Mouse (Mus musculus): ENCODE data around the gene Gm42906. TPM values are rescaled to one million over a fixed set of nuclear protein-coding genes. Genes with fewer than 3 reads are reported as not detected.

Gm42906 gene
- total and polyA plus RNA-seq, 3 experiments = not detected

GRCm38 (mm10) chr5:151299576-151299975 lies 128.4 kb downstream of the Gm42906 start:
- TF ChIP-seq HCFC1 (IDR thresholded peaks at IDR 0.05; ENCODE audit: low read depth, low read length) (no peak), IRF4 (IDR thresholded peaks at IDR 0.05; ENCODE audit: low read depth, low read length) (no peak), SIN3A (IDR thresholded peaks at IDR 0.05; ENCODE audit: low read length) (no peak), CHD1 (IDR thresholded peaks at IDR 0.05; ENCODE audit: low read depth, low read length) (no peak), USF2 (conservative IDR thresholded peaks at IDR 0.05; ENCODE audit: low read depth, low read length) (no peak), MAZ (IDR thresholded peaks at IDR 0.05; ENCODE audit: low read depth, low read length) (no peak), USF1 (IDR thresholded peaks at IDR 0.05; ENCODE audit: low read depth, low read length) (no peak), MXI1 (IDR thresholded peaks at IDR 0.05; ENCODE audit: low read depth, low read length) (no peak), RCOR1 (conservative IDR thresholded peaks at IDR 0.05; ENCODE audit: low read depth, low read length) (no peak)
- no peak overlapping the region for H3K4me3 ChIP-seq (replicated peaks in 1 of 3; ENCODE audit: low read depth in 2 of 3, low read length in 2 of 3, poor library complexity in 1 of 3)
- H3K27me3 ChIP-seq (replicated peaks) = no peaks in the 10 kb centered on the region
- no peak overlapping the region for H3K27ac ChIP-seq (ENCODE audit: insufficient read depth, low read depth)
- no peak for DNase-seq (ENCODE audit: extremely low read depth)
- no peaks in the 10 kb centered on the region for H3K36me3 ChIP-seq (replicated peaks in 1 of 2; ENCODE audit: control insufficient read depth in 1 of 2, insufficient read depth in 1 of 2, low read length in 1 of 2)
- no peak overlapping the region for H3K9ac ChIP-seq (ENCODE audit: insufficient read depth, low read depth)
- dilution Hi-C loops (cut with MboI; ENCODE audit: extremely low pct_ligation_motif_present, extremely low pct_unique_long_range_greater_than_20kb, low sequenced_read_pairs) (no loop called here), in situ Hi-C loops (cut with MboI; ENCODE audit: low pct_ligation_motif_present, low pct_unique_long_range_greater_than_20kb, low sequenced_read_pairs) (no loop called here)
- peaks cover 4% of the 10 kb centered on the region for H3K9me3 ChIP-seq (replicated peaks; ENCODE audit: low read length)
- H3K4me1 ChIP-seq (ENCODE audit: control insufficient read depth in 1 of 2, insufficient read depth in 2 of 2) = peaks cover 0 to 3% of the 10 kb centered on the region in 2 experiments; a peak in 1 of 4 replicates
- H3K4me2 ChIP-seq (ENCODE audit: insufficient read depth, low read depth, poor library complexity, severe bottlenecking) = no peak overlapping the region
- H3K79me2 ChIP-seq (replicated peaks; ENCODE audit: control insufficient read depth, extremely low read depth, insufficient read depth, poor library complexity, severe bottlenecking) = no peaks in the 10 kb centered on the region

GRCm38 (mm10) chr5:151298371-151298770 lies 129.6 kb downstream of the Gm42906 start:
- no peaks in the 10 kb centered on the region for H3K79me2 ChIP-seq (replicated peaks; ENCODE audit: control insufficient read depth, extremely low read depth, insufficient read depth, poor library complexity, severe bottlenecking)
- H3K9me3 ChIP-seq (replicated peaks; ENCODE audit: low read length) = peaks cover 4% of the 10 kb centered on the region
- no peak for TF ChIP-seq ZMIZ1 (IDR thresholded peaks at IDR 0.05; ENCODE audit: low read depth, low read length)
- TF ChIP-seq TBP (conservative IDR thresholded peaks at IDR 0.05; ENCODE audit: low read depth, low read length) = no peak
- no peak for TF ChIP-seq PAX5 (IDR thresholded peaks at IDR 0.05; ENCODE audit: low read length)
- TF ChIP-seq IRF4 (IDR thresholded peaks at IDR 0.05; ENCODE audit: low read depth, low read length) = no peak
- no peak for TF ChIP-seq BHLHE40 (IDR thresholded peaks at IDR 0.05; ENCODE audit: low read depth, low read length)
- TF ChIP-seq POLR2A (IDR thresholded peaks at IDR 0.05; ENCODE audit: low read depth, low read length) = no peak
- no peak for TF ChIP-seq MEF2A (IDR thresholded peaks at IDR 0.05; ENCODE audit: borderline replicate concordance, low read depth, low read length)
- H3K4me1 ChIP-seq (ENCODE audit: control insufficient read depth in 1 of 2, insufficient read depth in 2 of 2) = peaks cover 0 to 3% of the 10 kb centered on the region in 2 experiments; a peak in 1 of 4 replicates
- in situ Hi-C loops (cut with MboI; ENCODE audit: low pct_ligation_motif_present, low pct_unique_long_range_greater_than_20kb, low sequenced_read_pairs) = no loop called here
- no peaks in the 10 kb centered on the region for H3K36me3 ChIP-seq (replicated peaks in 1 of 2; ENCODE audit: control insufficient read depth in 1 of 2, insufficient read depth in 1 of 2, low read length in 1 of 2)
- H3K4me3 ChIP-seq (replicated peaks in 1 of 3; ENCODE audit: low read depth in 2 of 3, low read length in 2 of 3, poor library complexity in 1 of 3) = no peak overlapping the region
- H3K4me2 ChIP-seq (ENCODE audit: insufficient read depth, low read depth, poor library complexity, severe bottlenecking) = no peak overlapping the region
- DNase-seq (ENCODE audit: extremely low read depth) = no peak
- H3K27me3 ChIP-seq (replicated peaks) = no peaks in the 10 kb centered on the region
- dilution Hi-C loops (cut with MboI; ENCODE audit: extremely low pct_ligation_motif_present, extremely low pct_unique_long_range_greater_than_20kb, low sequenced_read_pairs) = no loop called here
- H3K27ac ChIP-seq (ENCODE audit: insufficient read depth, low read depth) = no peak overlapping the region
- no peak overlapping the region for H3K9ac ChIP-seq (ENCODE audit: insufficient read depth, low read depth)

- no peak for TF ChIP-seq ZC3H11A (IDR thresholded peaks at IDR 0.05; ENCODE audit: low read depth, low read length)
- no peak for TF ChIP-seq E2F4 (IDR thresholded peaks at IDR 0.05; ENCODE audit: insufficient replicate concordance, low read depth, low read length)
- no peak for TF ChIP-seq BHLHE40 (IDR thresholded peaks at IDR 0.05; ENCODE audit: low read depth, low read length)
- TF ChIP-seq EP300 (IDR thresholded peaks at IDR 0.05; ENCODE audit: low read length) = no peak
- TF ChIP-seq ZMIZ1 (IDR thresholded peaks at IDR 0.05; ENCODE audit: low read depth, low read length) = no peak
- TF ChIP-seq POLR2AphosphoS2 (IDR thresholded peaks at IDR 0.05; ENCODE audit: low read depth, low read length) = no peak
- no peak for TF ChIP-seq ZKSCAN1 (IDR thresholded peaks at IDR 0.05; ENCODE audit: borderline replicate concordance, low read depth, low read length)
- no peak for TF ChIP-seq UBTF (IDR thresholded peaks at IDR 0.05; ENCODE audit: low read depth, low read length)
- TF ChIP-seq RAD21 (IDR thresholded peaks at IDR 0.05; ENCODE audit: low read depth, low read length) = no peak
- TF ChIP-seq JUND (conservative IDR thresholded peaks at IDR 0.05; ENCODE audit: low read depth, low read length) = no peak
- TF ChIP-seq SIN3A (IDR thresholded peaks at IDR 0.05; ENCODE audit: low read length) = no peak
- no peak for TF ChIP-seq SMC3 (IDR thresholded peaks at IDR 0.05; ENCODE audit: low read depth, low read length)
- no peak for TF ChIP-seq TCF12 (IDR thresholded peaks at IDR 0.05; ENCODE audit: low read depth, low read length)
- TF ChIP-seq CHD2 (IDR thresholded peaks at IDR 0.05; ENCODE audit: low read length) = no peak
- no peak for TF ChIP-seq JUN (IDR thresholded peaks at IDR 0.05; ENCODE audit: insufficient read depth, low read depth, low read length)
- no peak for TF ChIP-seq MAX (IDR thresholded peaks at IDR 0.05; ENCODE audit: low read length)
- Histone ChIP-seq H3K4me1 (ENCODE audit: control insufficient read depth in 1 of 2, insufficient read depth in 2 of 2) (no peaks in the 10 kb centered on the region), H3K79me2 (replicated peaks; ENCODE audit: control insufficient read depth, extremely low read depth, insufficient read depth, poor library complexity, severe bottlenecking) (no peaks in the 10 kb centered on the region), H3K9me3 (replicated peaks; ENCODE audit: low read length) (peaks cover 6% of the 10 kb centered on the region), H3K9ac (ENCODE audit: insufficient read depth, low read depth) (no peak overlapping the region), H3K4me3 (replicated peaks in 1 of 3; ENCODE audit: low read depth in 2 of 3, low read length in 2 of 3, poor library complexity in 1 of 3) (no peak overlapping the region), H3K27me3 (replicated peaks) (no peaks in the 10 kb centered on the region), H3K36me3 (replicated peaks in 1 of 2; ENCODE audit: control insufficient read depth in 1 of 2, insufficient read depth in 1 of 2, low read length in 1 of 2) (no peaks in the 10 kb centered on the region), H3K4me2 (ENCODE audit: insufficient read depth, low read depth, poor library complexity, severe bottlenecking) (no peak overlapping the region), H3K27ac (ENCODE audit: insufficient read depth, low read depth) (no peak overlapping the region)
- dilution Hi-C loops (cut with MboI; ENCODE audit: extremely low pct_ligation_motif_present, extremely low pct_unique_long_range_greater_than_20kb, low sequenced_read_pairs) = no loop called here
- DNase-seq (ENCODE audit: extremely low read depth) = no peak
- in situ Hi-C loops (cut with MboI; ENCODE audit: low pct_ligation_motif_present, low pct_unique_long_range_greater_than_20kb, low sequenced_read_pairs) = no loop called here
These were observed 131.7 kb downstream of the Gm42906 start for GRCm38 (mm10) chr5:151296244-151296643.
